8 mouse cellular contexts compared by ENCODE assay signal in the genomic region with DNA sequence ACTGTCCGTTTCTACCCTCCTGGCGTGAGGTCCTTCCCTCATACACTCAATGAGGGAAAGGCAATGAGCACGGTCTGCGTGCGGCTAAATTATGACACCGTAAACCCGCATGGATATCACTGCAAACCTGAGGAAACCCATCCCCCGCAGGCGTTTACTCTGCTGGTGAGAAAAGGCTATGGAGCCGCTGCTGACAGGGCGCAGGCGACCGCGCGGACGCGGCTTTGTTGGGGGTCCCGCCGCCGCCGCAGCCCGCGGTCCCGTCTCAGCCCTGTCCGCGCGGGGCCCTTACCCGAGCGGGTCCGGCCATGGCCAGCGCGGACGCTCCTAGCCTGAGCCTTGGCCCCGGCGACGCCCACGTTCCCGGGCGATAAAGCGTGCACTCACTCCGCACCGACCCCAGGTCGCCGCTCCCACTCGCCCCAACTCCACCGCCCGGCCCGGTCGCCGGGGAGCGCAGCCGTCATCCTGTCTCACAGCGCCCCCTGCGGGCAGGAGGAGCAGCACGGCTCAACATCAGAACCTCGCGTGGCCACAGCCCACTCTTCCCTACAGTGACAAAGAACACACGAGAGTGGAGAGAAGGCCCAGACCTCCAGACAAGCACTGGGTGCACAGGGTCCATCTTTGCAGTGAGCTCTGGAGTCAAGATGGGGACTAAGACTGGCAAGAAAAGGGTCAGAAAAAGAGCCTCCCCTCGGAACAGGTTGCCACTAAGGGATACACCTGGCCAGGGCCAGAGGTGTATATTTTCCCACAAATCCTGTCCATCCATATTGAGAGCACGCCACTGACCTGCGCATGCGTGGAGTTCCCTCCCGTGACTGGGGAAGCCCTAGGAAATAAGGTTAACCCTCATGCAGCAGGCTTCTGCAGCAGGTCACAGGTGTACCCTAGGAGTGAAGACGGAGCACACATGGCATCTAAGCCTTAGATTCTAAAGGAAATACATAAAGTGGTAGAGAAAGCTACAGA. TPM values are rescaled to one million over a fixed set of nuclear protein-coding genes. Genes with fewer than 3 reads are reported as not detected.
DNase-seq lines count a peak whose midpoint lies in the region; ATAC-seq lines count a peak whose summit lies in the region.

TSS of gene Zfp786 (minus strand) at position 764 of the 975 bp plus-strand sequence.

- no peaks in the 10 kb centered on the region for H3K9me3 ChIP-seq in hindbrain, embryonic 16.5 days (ENCODE audit: control insufficient read depth, low read length)

- H3K4me2 ChIP-seq in hindbrain, embryonic 16.5 days (ENCODE audit: low read length), result peak within 1 kb of the TSS; percentile 57

- 1% methylated on average over 63 of the region's 64 CpGs for WGBS in hindbrain, embryonic 16.5 days

- peak; percentile 89 for DNase-seq in T-cell, adult 2 months (ENCODE audit: low spot score)
- peak; percentile 97 to 98 for DNase-seq in cerebellum, postnatal 36 days
- peak; percentile 92 for DNase-seq in gastrocnemius, adult 18-20 months (ENCODE audit: low spot score)
- DNase-seq in left cerebral cortex, adult 18-20 months (ENCODE audit: low spot score in 2 of 2), result peak; percentile 95 to 96
- DNase-seq in lung, postnatal 4 days, result peak; percentile 93 to 95
- peak; percentile 96 for DNase-seq in retina, postnatal 1 day
- peak; percentile 98 for DNase-seq in thymus, postnatal 4 days

- peak within 1 kb of the TSS; percentile 94 for H3K4me3 ChIP-seq in hindbrain, embryonic 16.5 days (ENCODE audit: low read length)

- peak within 1 kb of the TSS; percentile 96 for H3K27ac ChIP-seq in hindbrain, embryonic 16.5 days (ENCODE audit: low read depth, low read length)

- peaks cover 13% of the 10 kb centered on the region for H3K4me1 ChIP-seq in hindbrain, embryonic 16.5 days (ENCODE audit: control insufficient read depth, insufficient read depth, low read depth, low read length)

- peak within 1 kb of the TSS; percentile 98 for H3K9ac ChIP-seq in hindbrain, embryonic 16.5 days (ENCODE audit: low read depth, low read length)

- no peaks in the 10 kb centered on the region; the same call in 1 of the 2 replicates for H3K36me3 ChIP-seq in hindbrain, embryonic 16.5 days (ENCODE audit: control insufficient read depth, insufficient read depth, low read length)

- no peaks in the 10 kb centered on the region; the same call in 1 of the 2 replicates for H3K27me3 ChIP-seq in hindbrain, embryonic 16.5 days (replicated peaks; ENCODE audit: control insufficient read depth, insufficient read depth, low read length)

- peak; percentile 95 for ATAC-seq in hindbrain, embryonic 16.5 days

RNA-seq across cellular contexts. Expression of gene Zfp786, which starts in this region (rescaled TPM):
- under 1 TPM; 0.73 to 0.76 TPM for total RNA-seq in gastrocnemius, adult 18-20 months (2021)
- polyA plus RNA-seq in hindbrain, embryonic 16.5 days (2015; fragmentation: Nextera tagmentation; extraction: Ambion mirVana), result 13.9 and 15.7 TPM in 2 replicates
- 1 to 10 TPM; 5.2 to 6.2 TPM for total RNA-seq in left cerebral cortex, adult 18-20 months (2021)

Comparison
In these comparisons a context has a peak if more than half of its experiments do, and no peak if none do; other contexts are left out.
1. Peak in every context shown above with its lines: DNase-seq, ATAC-seq, H3K4me3 ChIP-seq and H3K27ac ChIP-seq.
2. Peak in DNase-seq in gastrocnemius, adult 18-20 months; RNA of the gene not detected or under 1 TPM.